Mouse (Mus musculus) layer of hippocampus, adult 18-20 months (tissue): Measurements from ENCODE around the gene Gtpbp2. TPM values are rescaled to one million over a fixed set of nuclear protein-coding genes. Genes with fewer than 3 reads are reported as not detected.

ENCODE experiments used
- DNase-seq, 2 experiments: peaks; one replicate each; pipeline ENCODE4 v3.0.0; 2022; ENCODE audit warnings: low spot score in 2 of 2
- total RNA-seq, 2 experiments: library from RNA; stranded (reverse); gene quantifications; 2 replicates each; pipeline ENCODE4 v1.2.3; 2021

Gene Gtpbp2
- total RNA-seq, 2 experiments from 2014 or later = 104 to 110 TPM

GRCm38 (mm10) chr17:46203078-46203477 lies 42.2 kb downstream of the Gtpbp2 start:
- DNase-seq = peak; percentile 32 to 35

DNA sequence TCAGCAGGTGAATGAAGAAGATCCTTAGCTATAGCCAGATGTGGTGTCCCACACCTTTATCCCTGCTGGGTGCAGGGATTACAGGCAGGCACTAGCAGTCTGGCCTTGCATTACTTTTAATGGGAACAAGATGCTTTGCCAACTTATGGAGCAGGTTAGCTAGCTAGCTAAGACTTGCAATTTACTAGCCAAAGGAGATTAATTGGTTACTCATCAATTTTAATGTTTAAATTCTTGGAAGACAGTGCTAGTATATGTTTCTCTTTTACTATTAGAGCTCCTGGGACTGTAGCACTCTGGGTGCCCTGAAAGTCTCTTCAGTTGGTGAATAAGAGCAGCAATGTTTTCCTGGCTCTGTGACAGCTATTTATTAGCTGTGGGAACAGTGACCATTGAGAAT lies 45.8 kb downstream of the Gtpbp2 start:
- no peak for DNase-seq

GRCm38 (mm10) chr17:46210550-46210949 lies 49.7 kb downstream of the Gtpbp2 start:
- no peak for DNase-seq

Other genes with a start within 250 kb of the Gtpbp2 start
- 10 to 100 TPM; 61.8 to 68.9 TPM for gene Vegfa, start 128.7 kb upstream of the Gtpbp2 start, total RNA-seq
- 10 to 100 TPM; 86.4 to 93.2 TPM for gene Mrps18a, start 50.0 kb upstream of the Gtpbp2 start, total RNA-seq
- 10 to 100 TPM; 26.2 to 28.5 TPM for gene Rsph9, start 16.8 kb upstream of the Gtpbp2 start, total RNA-seq
- gene Mad2l1bp, start 7.5 kb upstream of the Gtpbp2 start, total RNA-seq = 10 to 100 TPM; 10.5 to 11.2 TPM
- 1 to 10 TPM; 4.7 to 5.9 TPM for gene Polh, start 41.6 kb downstream of the Gtpbp2 start, total RNA-seq
- gene Xpo5, start 41.8 kb downstream of the Gtpbp2 start, total RNA-seq = 10 to 100 TPM; 46.6 to 47.2 TPM
- 10 to 100 TPM; 36.0 to 38.5 TPM for gene Polr1c, start 87.0 kb downstream of the Gtpbp2 start, total RNA-seq
- gene Yipf3, start 87.0 kb downstream of the Gtpbp2 start, total RNA-seq = 10 to 100 TPM; 85.0 to 99.1 TPM
- gene Lrrc73, start 92.5 kb downstream of the Gtpbp2 start, total RNA-seq = 10 to 100 TPM; 62.4 to 68.0 TPM
- gene Tjap1, start 122.0 kb downstream of the Gtpbp2 start, total RNA-seq = 10 to 100 TPM; 44.1 to 47.2 TPM
- 10 to 100 TPM; 47.4 to 49.0 TPM for gene Dlk2, start 136.4 kb downstream of the Gtpbp2 start, total RNA-seq
- 1 to 10 TPM; 7.7 to 8.6 TPM for gene Abcc10, start 167.3 kb downstream of the Gtpbp2 start, total RNA-seq
- gene Zfp318, start 222.7 kb downstream of the Gtpbp2 start, total RNA-seq = 10 to 100 TPM; 46.3 to 53.0 TPM